Mouse (Mus musculus) liver, embryonic 16.5 days (tissue): ENCODE measurements around the gene Fbxl17. TPM values are rescaled to one million over a fixed set of nuclear protein-coding genes. Genes with fewer than 3 reads are reported as not detected.
A peak's percentile ranks its signal among the peaks of the same experiment; 100 is the strongest.

Source experiments
- ATAC-seq: fragments of 200-750 bp; cut with Nextera tagmentation; 2 replicates; pipeline ENCODE4 v1.8.0; 2017; ENCODE audit warnings: low read depth, mild to moderate bottlenecking, moderate number of reproducible peaks, moderate library complexity
- H3K27ac ChIP-seq: fragments of 300-500 bp; sonication (generic); 2 replicates; pipeline ENCODE4 v1.5.1; 2014; ENCODE audit warnings: mild to moderate bottlenecking, low read length
- H3K27me3 ChIP-seq: fragments of 300-500 bp; sonication (generic); 2 replicates; pipeline ENCODE4 v1.6.1; 2014; ENCODE audit warnings: low read depth, low read length, mixed read lengths; ENCODE audit not compliant: control insufficient read depth, insufficient read depth
- H3K36me3 ChIP-seq: fragments of 300-500 bp; sonication (generic); 2 replicates; pipeline ENCODE4 v1.6.1; 2014; ENCODE audit warnings: mild to moderate bottlenecking; ENCODE audit not compliant: control insufficient read depth, insufficient read depth
- H3K4me1 ChIP-seq: fragments of 300-500 bp; sonication (generic); 2 replicates; pipeline ENCODE4 v1.6.1; 2014; ENCODE audit warnings: low read depth, low read length, mixed read lengths; ENCODE audit not compliant: control insufficient read depth
- H3K4me2 ChIP-seq: fragments of 300-500 bp; sonication (generic); 2 replicates; pipeline ENCODE4 v1.6.1; 2014; ENCODE audit warnings: low read depth, low read length, mixed read lengths
- H3K4me3 ChIP-seq: fragments of 300-500 bp; sonication (generic); 2 replicates; pipeline ENCODE4 v1.5.1; 2014; ENCODE audit warnings: low read depth, mild to moderate bottlenecking, low read length
- H3K9ac ChIP-seq: fragments of 300-500 bp; sonication (generic); 2 replicates; pipeline ENCODE4 v1.6.1; 2014; ENCODE audit warnings: low read depth, low read length
- H3K9me3 ChIP-seq: fragments of 300-500 bp; sonication (generic); replicated peaks from 2 replicates; pipeline ENCODE4 v1.6.1; 2016; ENCODE audit warnings: low read length; ENCODE audit not compliant: control insufficient read depth
- WGBS: fragments of 180-500 bp; shearing (Covaris S2); extraction: QIAGEN DNeasy Blood & Tissue Kit; methylation state at CpG from one replicate; pipeline ENCODE4 v1.1.7; 2014; ENCODE audit not compliant: insufficient replicate concordance; 5-methylcytosine and 5-hydroxymethylcytosine counted together
- polyA plus RNA-seq: library from polyadenylated mRNA; unstranded; fragments of >200 nt; fragmentation: Nextera tagmentation; extraction: Ambion mirVana; gene quantifications from 2 replicates; pipeline ENCODE4 v1.2.1, GENCODE M21; 2015

The Fbxl17 gene
- polyA plus RNA-seq, 1 experiment from 2014 or later, result 1.3 TPM

DNA sequence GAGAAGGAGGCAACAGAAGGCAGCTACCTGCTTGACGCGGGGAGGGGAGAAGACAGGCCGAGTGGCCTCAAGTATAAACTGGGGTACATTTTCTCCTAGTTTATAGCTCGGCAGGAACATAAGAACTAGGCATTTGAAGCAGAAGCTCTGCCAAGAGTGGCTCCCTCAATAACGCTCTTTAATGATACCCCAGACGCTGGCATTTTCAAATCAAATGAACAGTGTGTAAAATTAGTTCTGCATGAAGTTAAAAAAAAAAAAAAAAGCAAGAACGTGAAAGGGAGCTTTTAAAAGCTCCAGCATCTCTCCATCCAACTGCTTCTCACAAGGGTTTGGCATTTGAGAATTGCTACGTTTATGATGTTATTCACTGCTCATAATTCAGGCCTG is 423.8 kb downstream of the Fbxl17 start:
- 71% methylated on average over 8 of the region's 8 CpGs for WGBS
- Histone ChIP-seq H3K27me3 (no peaks in the 10 kb centered on the region), H3K4me3 (no peak overlapping the region), H3K9ac (no peak overlapping the region), H3K36me3 (no peaks in the 10 kb centered on the region), H3K27ac (no peak overlapping the region), H3K4me2 (no peak overlapping the region), H3K4me1 (no peaks in the 10 kb centered on the region), H3K9me3 (no peaks in the 10 kb centered on the region)
- ATAC-seq, result no peak

DNA sequence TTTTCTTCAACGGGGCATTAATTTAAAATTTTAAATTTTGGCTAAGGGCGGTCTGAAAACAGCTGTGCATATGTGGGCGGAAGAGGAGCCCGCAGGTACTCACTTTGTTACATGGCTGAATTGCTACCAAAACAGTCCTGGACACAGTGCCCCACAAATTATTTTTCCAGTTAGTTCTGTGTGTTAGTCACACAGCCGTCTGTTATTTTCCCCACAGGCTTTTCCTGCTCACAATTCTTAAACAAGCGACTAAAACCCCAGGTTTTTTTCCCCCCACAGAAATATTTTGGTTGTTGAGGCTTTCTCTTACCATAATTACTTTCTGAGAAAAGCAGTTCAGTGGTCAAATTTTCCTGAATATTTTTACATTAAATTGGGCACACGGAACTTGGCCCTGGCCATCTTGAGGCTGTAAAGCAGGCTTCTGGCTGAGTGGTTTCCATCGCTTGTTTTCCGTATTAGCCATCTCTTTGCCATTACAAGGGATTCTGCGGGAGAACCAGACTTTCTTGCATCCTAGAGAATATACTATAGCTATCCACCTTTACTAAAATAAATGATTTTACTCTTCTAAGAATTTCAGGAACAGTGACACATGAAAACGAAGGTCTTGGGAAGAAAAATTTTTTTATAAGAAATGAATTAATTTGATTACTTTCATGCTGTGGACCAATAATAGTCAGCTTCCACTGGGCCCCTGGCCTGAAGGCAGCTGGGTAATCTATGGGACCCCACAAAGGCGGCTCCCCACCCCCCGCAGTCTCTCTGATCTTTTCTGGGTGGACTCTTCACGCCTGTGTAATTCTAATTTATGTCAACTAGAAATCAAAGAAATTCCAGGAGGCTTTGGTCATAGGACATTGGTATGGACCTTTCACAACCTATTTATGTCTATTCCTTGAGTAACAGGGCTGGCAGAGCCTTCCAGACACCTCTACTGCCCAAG is 424.5 kb downstream of the Fbxl17 start:
- no peaks in the 10 kb centered on the region for H3K9me3 ChIP-seq
- H3K4me3 ChIP-seq, result no peak overlapping the region
- no peak for ATAC-seq
- no peak overlapping the region for H3K9ac ChIP-seq
- H3K4me2 ChIP-seq, result no peak overlapping the region
- H3K27me3 ChIP-seq, result no peaks in the 10 kb centered on the region
- no peaks in the 10 kb centered on the region for H3K4me1 ChIP-seq
- no peaks in the 10 kb centered on the region for H3K36me3 ChIP-seq
- H3K27ac ChIP-seq, result no peak overlapping the region
- 79% methylated on average over 14 of the region's 14 CpGs for WGBS

DNA sequence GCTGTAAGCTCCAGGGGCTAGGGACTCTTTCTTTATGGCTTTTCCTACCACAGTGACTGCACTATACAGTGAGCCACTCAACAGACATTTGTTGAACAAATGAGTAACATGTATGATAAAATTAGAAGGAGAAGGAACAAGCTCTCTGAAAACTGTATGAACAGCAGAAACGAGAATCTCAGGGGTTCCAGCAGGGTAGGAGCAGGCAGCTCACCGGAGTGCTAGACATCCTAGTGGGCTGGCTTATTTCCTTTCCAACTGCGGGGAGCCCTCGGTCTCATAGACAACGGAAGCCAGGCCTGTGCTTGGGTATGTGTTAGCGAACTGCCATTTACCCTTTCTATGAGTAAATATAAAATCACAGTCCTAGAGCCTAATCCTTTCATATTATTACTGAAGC is 426.5 kb downstream of the Fbxl17 start:
- no peak overlapping the region for H3K27ac ChIP-seq
- H3K9ac ChIP-seq, result no peak overlapping the region
- no peaks in the 10 kb centered on the region for H3K36me3 ChIP-seq
- 68% methylated on average over 6 of the region's 6 CpGs for WGBS
- no peaks in the 10 kb centered on the region for H3K4me1 ChIP-seq
- no peak for ATAC-seq
- H3K9me3 ChIP-seq, result no peaks in the 10 kb centered on the region
- H3K4me2 ChIP-seq, result no peak overlapping the region
- no peak overlapping the region for H3K4me3 ChIP-seq
- no peaks in the 10 kb centered on the region for H3K27me3 ChIP-seq

DNA sequence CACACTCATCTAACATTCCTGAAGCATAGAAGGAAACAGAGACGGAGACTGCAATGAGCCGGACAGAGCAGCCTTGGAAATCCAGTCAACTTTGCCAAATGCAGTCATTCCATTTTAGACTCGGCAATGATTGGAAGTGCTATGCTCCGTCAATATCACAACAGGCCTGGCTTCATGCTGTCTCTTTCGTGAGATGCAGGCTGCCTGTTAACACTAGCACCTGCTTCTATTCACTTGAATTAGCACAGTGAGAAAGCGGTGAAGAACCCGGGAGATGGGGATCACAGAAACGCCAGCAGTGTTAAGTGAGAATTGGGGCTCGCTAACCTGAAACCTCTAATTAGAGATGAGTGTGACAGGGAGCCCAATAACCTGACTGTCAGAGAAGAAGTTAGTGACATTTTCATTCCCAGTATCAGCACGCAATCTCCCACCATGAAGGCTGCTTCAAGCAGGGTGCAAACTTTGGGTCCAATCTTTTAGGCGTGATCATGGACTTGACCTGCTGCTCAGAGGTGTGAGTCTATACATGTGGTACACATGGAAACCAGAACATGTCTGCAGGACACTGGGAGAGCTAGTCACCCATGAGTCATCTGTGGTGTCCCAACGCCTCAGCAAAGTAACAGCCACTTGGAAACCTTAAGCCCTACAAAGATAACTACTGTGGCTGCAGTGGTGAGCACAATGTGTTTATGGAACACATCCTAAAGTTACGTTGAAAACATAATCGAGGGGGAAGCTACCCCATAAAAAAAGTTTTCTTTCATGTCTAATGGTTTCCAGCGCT is 428.5 kb downstream of the Fbxl17 start:
- Histone ChIP-seq H3K36me3 (no peaks in the 10 kb centered on the region), H3K9ac (no peak overlapping the region), H3K4me2 (no peak overlapping the region), H3K27ac (no peak overlapping the region), H3K9me3 (no peaks in the 10 kb centered on the region), H3K4me1 (no peaks in the 10 kb centered on the region), H3K27me3 (no peaks in the 10 kb centered on the region), H3K4me3 (no peak overlapping the region)
- no peak for ATAC-seq
- 79% methylated on average over 15 of the region's 15 CpGs for WGBS

DNA sequence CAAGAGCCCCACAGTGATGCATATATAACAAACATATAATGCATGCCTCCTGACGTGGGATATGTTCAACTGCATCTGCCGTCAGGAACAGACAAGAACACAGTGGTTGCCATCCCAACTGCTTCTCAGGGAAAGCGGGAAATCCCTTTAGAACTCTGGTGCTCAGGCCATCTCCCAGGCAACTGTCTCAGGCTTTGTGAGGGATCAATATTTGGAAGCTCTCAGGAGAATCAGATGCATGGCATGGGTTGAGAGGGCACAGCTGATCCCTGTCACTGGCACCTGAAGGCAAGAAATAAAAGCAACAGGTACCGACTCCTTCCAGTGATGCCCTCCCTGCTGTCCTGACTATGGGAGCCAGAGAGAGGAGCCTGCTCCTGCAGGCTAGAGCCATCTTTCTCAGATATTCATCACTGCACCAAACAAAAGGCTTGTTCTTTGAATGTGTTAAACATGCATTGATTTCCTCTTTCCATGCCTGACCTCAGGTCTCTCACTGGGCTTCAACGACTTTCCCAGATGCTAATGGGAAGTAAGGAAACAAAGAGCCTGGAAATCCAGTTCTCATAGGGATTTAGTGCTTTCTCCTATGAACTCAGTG is 429.6 kb downstream of the Fbxl17 start:
- Histone ChIP-seq H3K27me3 (no peaks in the 10 kb centered on the region), H3K9ac (no peak overlapping the region), H3K9me3 (no peaks in the 10 kb centered on the region), H3K36me3 (no peaks in the 10 kb centered on the region), H3K4me2 (no peak overlapping the region), H3K27ac (no peak overlapping the region), H3K4me3 (no peak overlapping the region), H3K4me1 (no peaks in the 10 kb centered on the region)
- ATAC-seq, result no peak
- 63% methylated on average over 5 of the region's 5 CpGs for WGBS

DNA sequence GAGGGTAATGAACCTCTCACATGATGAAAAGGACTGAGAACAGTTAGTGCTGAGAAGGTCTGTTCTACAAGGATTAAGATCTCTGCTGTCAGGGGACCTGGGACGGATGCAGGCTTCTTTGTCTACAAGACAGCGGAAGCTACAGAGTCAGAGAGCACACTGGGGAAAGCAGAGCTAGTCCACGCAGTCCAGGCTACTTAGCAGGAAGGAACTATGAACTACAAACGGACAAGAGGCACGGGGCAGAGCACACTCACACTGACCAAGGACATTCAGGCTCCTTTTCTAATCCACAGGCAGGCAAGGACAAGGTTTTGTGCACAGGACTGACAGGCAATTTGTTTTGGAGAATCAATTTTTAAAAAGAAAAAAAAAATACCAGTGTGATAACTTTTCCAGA is 437.0 kb downstream of the Fbxl17 start:
- no peaks in the 10 kb centered on the region for H3K4me1 ChIP-seq
- H3K27ac ChIP-seq, result no peak overlapping the region
- H3K9me3 ChIP-seq, result no peaks in the 10 kb centered on the region
- no peaks in the 10 kb centered on the region for H3K27me3 ChIP-seq
- 0 out of 2 replicates have a peak, but pooled peaks have one; percentile 48 for ATAC-seq
- no peak overlapping the region for H3K9ac ChIP-seq
- WGBS, result 45% methylated on average over 5 of the region's 5 CpGs
- H3K4me2 ChIP-seq, result no peak overlapping the region
- H3K4me3 ChIP-seq, result no peak overlapping the region
- no peaks in the 10 kb centered on the region for H3K36me3 ChIP-seq

DNA sequence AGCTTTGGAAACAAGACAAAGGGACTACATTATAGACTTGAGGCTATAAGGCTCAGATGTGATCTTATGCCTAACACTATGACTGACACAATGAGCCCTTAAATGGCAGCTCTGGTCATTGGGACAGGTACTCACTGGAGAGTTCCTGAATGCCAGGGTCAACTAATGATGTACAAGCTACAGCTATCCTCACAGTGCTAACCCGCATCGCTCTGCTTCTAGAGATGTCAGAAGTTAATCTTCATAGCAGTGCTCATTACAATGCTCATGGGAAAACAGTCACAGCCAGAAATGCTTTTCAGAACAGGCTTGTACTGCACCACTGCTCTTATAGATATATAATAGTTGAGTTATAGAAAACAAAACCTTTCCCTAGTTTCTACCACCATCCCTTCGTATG is 438.0 kb downstream of the Fbxl17 start:
- Histone ChIP-seq H3K9ac (no peak overlapping the region), H3K4me2 (no peak overlapping the region), H3K9me3 (no peaks in the 10 kb centered on the region), H3K27me3 (no peaks in the 10 kb centered on the region), H3K4me3 (no peak overlapping the region), H3K27ac (no peak overlapping the region), H3K36me3 (no peaks in the 10 kb centered on the region), H3K4me1 (no peaks in the 10 kb centered on the region)
- no peak for ATAC-seq
- WGBS, result 72% methylated on average over 3 of the region's 3 CpGs

DNA sequence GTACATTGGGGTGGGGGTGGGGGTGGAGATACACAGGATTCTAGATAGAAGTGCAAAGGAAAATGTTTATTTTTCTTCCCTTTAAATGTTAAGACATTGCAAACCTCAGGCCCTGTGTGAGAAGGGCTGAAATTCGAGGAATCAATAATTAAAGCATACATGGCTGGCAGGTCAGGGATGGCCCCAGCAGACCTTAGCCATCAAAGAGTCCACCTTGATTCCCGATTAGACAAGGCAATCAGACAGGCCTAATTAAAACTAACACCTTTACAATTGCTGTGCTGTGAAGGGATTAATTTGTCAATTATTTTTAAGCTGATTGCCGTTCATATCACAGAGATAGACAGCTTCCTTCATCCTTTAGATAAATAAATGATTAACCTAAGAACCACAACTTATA is 439.0 kb downstream of the Fbxl17 start:
- WGBS, result 62% methylated on average over 3 of the region's 3 CpGs
- Histone ChIP-seq H3K9me3 (no peaks in the 10 kb centered on the region), H3K4me2 (no peak overlapping the region), H3K4me3 (no peak overlapping the region), H3K27ac (no peak overlapping the region), H3K27me3 (no peaks in the 10 kb centered on the region), H3K4me1 (no peaks in the 10 kb centered on the region), H3K9ac (no peak overlapping the region), H3K36me3 (no peaks in the 10 kb centered on the region)
- ATAC-seq, result no peak
